Mouse (Mus musculus) adrenal gland, adult 10 weeks (tissue): Measurements from ENCODE around the gene Il27ra. TPM values are rescaled to one million over a fixed set of nuclear protein-coding genes. Genes with fewer than 3 reads are reported as not detected.

Experiments used
- polyA plus RNA-seq: library from polyadenylated mRNA; stranded (reverse); fragments of 350-450 nt; fragmentation: Illumina TruSeq; extraction: RNeasy Lipid Tissue Mini Kit (QIAGEN cat#74804); gene quantifications from one replicate; pipeline ENCODE4 v1.2.3, GENCODE M21; 2014; ENCODE audit warnings: low read depth, low replicate concordance

Gene Il27ra
- polyA plus RNA-seq = 0.35 TPM

DNA sequence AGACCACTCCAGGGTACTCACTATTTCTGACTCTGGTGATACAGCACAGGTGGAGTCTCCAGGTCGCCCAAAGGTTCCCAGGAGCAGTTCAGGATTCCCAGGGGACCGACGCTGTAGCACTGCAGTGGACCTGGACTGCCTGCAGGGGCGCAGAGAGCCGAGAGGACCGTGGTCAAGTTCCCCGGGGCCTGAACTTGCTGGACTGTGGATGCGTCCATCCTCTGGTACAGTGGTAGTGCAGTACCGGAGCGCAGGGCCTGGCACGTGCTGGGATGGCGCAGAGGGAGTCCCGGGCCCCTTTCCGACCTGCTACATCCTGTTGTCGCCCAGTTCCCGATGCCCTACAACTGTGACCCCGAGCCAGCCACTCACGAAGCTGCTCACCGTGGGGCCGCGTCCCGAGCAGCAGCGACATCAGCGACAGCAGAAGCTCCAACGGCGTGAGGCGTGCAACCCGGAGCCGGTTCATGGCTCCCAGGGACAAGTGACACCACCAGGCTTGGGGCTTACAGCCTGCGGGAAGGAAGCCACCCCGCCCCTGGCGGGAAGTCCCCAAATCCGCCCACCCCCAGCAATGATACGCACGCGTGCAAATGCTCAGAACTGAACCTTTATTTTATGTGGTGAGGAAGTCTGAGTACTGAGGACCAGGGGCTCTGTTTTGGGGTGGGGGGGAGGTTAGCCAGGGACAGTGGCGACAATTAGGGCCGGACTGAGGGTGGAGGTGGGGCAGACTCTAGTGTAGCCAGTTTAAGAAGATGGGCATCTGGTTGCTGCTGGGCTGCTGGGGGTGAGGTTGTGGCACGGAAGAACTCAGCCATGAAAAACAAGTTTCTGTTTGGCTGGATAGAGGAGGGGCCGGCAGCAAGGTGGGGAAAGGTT is at the start of gene Il27ra:
Gene Il27ra, minus strand, starts transcription at position 524 of the 882 bp plus-strand sequence.

DNA sequence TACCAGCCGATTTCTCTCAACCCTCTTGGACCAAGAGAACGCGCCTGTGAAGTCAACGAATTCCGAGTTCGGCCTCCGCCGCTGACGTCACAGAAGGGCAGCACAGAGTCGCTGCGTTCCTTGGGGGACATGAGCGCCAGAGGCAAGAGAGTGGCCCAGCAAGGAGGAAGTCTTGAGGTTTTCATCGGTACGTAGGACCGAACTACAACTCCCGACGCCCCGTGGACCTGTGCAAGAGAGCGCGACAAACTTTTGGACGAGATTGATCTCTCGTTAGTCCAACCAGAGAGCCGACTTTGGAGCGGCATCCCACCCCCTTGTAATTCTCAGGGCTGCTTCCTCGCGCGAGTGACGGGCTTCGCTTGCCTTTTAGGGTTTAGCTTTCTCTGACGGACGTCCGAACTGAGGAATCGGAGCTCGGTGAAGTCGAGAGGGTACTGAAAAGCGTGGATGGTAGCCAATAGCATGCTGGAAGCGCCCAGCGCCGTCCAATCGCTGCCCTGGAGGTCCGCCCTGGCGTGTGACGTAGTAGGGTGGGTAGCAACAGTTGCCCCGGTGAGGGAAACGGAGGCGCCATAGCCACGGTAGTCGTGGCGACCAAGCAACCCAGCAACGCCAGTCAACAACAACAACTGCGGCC is 24.0 kb upstream of the Il27ra start, which contains the start of gene Rfx1:
Gene Rfx1, plus strand, starts transcription at position 544 of the 640 bp plus-strand sequence.

DNA sequence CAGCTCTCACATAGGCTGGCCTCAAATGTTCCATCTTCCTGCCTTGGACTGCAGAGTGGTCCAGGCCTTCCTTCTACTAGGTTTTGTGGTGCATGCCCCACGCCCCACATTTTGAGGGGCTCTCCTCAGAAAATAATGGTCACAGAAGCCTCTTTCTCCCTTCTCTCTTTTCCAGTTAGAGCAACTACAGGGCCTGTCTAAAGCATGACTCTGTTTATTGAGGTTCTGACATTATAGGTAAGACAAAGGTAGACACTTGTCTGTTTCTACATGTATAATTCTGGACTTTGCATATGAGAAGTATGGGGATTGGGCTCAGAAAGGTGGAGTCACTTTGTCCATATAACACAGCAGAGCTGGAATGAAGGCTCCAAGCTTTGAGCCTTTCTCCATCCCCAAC is 22.6 kb upstream of the Il27ra start, which contains the start of gene Gm10643:
Gene Gm10643, minus strand, starts transcription at position 101 of the 400 bp plus-strand sequence.

GRCm38 (mm10) chr8:84044900-84045299 is 2.5 kb upstream of the Il27ra start, which contains the start of gene Rln3:
Gene Rln3 (minus strand): TSS chr8:84045000.

GRCm38 (mm10) chr8:84021096-84021495 is 21.3 kb downstream of the Il27ra start, which contains the start of gene Palm3:
Gene Palm3 (plus strand): TSS chr8:84021471.

GRCm38 (mm10) chr8:84011705-84012498 is 30.5 kb downstream of the Il27ra start, which contains the start of gene 2210011C24Rik:
Gene 2210011C24Rik (minus strand): TSS chr8:84012171.

GRCm38 (mm10) chr8:84001281-84002000 is 40.9 kb downstream of the Il27ra start, which contains the start of gene 1700067K01Rik:
Gene 1700067K01Rik (plus strand): TSS chr8:84001502.

DNA sequence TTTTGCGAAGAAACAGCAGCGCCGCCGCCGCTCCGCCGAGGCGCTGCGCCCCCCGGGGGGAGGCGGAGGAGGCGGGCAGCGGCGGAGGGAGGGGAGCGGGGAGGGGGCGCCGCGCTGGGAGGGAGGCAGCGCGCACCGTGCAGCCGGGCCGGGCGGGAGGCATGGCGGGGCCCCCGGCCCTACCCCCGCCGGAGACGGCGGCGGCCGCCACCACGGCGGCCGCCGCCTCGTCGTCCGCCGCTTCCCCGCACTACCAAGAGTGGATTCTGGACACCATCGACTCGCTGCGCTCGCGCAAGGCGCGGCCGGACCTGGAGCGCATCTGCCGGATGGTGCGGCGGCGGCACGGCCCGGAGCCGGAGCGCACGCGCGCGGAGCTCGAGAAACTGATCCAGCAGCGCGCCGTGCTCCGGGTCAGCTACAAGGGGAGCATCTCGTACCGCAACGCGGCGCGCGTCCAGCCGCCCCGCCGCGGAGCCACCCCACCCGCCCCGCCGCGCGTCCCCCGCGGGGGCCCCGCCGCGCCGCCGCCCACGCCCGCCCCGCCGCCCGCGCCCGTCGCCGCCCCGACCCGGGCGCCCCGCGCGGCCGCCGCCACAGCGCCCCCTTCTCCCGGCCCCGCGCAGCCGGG is 44.8 kb downstream of the Il27ra start, which contains the start of gene Samd1:
Gene Samd1, plus strand, starts transcription at position 162 of the 631 bp plus-strand sequence.

Other genes starting within 250 kb of the Il27ra start
- gene Adgrl1, start 142.5 kb downstream of the Il27ra start, polyA plus RNA-seq = 7.5 TPM
- gene Gm10644, start 87.4 kb downstream of the Il27ra start, polyA plus RNA-seq = 0.35 TPM
- gene Asf1b, start 87.1 kb downstream of the Il27ra start, polyA plus RNA-seq = 1.7 TPM
- 56.5 TPM for gene Prkaca, start 69.6 kb downstream of the Il27ra start, polyA plus RNA-seq
- gene Samd1, start 44.9 kb downstream of the Il27ra start, polyA plus RNA-seq = 4.4 TPM
- gene 1700067K01Rik, start 41.1 kb downstream of the Il27ra start, polyA plus RNA-seq = not detected
- gene 2210011C24Rik, start 30.4 kb downstream of the Il27ra start, polyA plus RNA-seq = not detected
- 0.76 TPM for gene Palm3, start 21.1 kb downstream of the Il27ra start, polyA plus RNA-seq
- gene Rln3, start 2.4 kb upstream of the Il27ra start, polyA plus RNA-seq = not detected
- gene Gm10643, start 22.5 kb upstream of the Il27ra start, polyA plus RNA-seq = 2.3 TPM
- gene Rfx1, start 24.2 kb upstream of the Il27ra start, polyA plus RNA-seq = 0.64 TPM
- 1.3 TPM for gene Dcaf15, start 62.2 kb upstream of the Il27ra start, polyA plus RNA-seq
- not detected for gene Podnl1, start 83.4 kb upstream of the Il27ra start, polyA plus RNA-seq
- 0.35 TPM for gene Cc2d1a, start 105.3 kb upstream of the Il27ra start, polyA plus RNA-seq
- not detected for gene 4930432K21Rik, start 105.4 kb upstream of the Il27ra start, polyA plus RNA-seq
- not detected for gene Nanos3, start 142.6 kb upstream of the Il27ra start, polyA plus RNA-seq
- 0.52 TPM for gene Zswim4, start 194.5 kb upstream of the Il27ra start, polyA plus RNA-seq
- 5.3 TPM for gene D8Ertd738e, start 207.1 kb upstream of the Il27ra start, polyA plus RNA-seq
- gene Mri1, start 214.7 kb upstream of the Il27ra start, polyA plus RNA-seq = 4.1 TPM
- 5.3 TPM for gene Ccdc130, start 227.8 kb upstream of the Il27ra start, polyA plus RNA-seq